Mouse (Mus musculus) thymus, postnatal 4 days (tissue): ENCODE data around the gene Egflam.

Experiments
- DNase-seq: peaks from one replicate; pipeline ENCODE4 v3.0.0; 2021

Egflam gene

GRCm38 (mm10) chr15:7290003-7290402, 108.2 kb downstream of the Egflam start:
- DNase-seq = no peak

GRCm38 (mm10) chr15:7289516-7289915, 108.7 kb downstream of the Egflam start:
- DNase-seq = no peak

- DNase-seq = no peak
Measured at GRCm38 (mm10) chr15:7288841-7289424, 109.3 kb downstream of the Egflam start.

GRCm38 (mm10) chr15:7287911-7288310, 110.3 kb downstream of the Egflam start:
- no peak for DNase-seq

GRCm38 (mm10) chr15:7281579-7281978, 116.6 kb downstream of the Egflam start:
- DNase-seq = no peak

GRCm38 (mm10) chr15:7263822-7264221, 134.4 kb downstream of the Egflam start:
- peak; percentile 77 for DNase-seq

GRCm38 (mm10) chr15:7263339-7263738, 134.9 kb downstream of the Egflam start:
- DNase-seq = no peak

- no peak for DNase-seq
Measured at GRCm38 (mm10) chr15:7261371-7261770, 136.8 kb downstream of the Egflam start.

- no peak for DNase-seq
Measured at GRCm38 (mm10) chr15:7256577-7256976, 141.6 kb downstream of the Egflam start.

- DNase-seq = no peak
Measured at GRCm38 (mm10) chr15:7253326-7253725, 144.9 kb downstream of the Egflam start.

GRCm38 (mm10) chr15:7252106-7252636, 146.0 kb downstream of the Egflam start:
- no peak for DNase-seq

GRCm38 (mm10) chr15:7251042-7251441, 147.2 kb downstream of the Egflam start:
- no peak for DNase-seq

GRCm38 (mm10) chr15:7249216-7249615, 149.0 kb downstream of the Egflam start:
- DNase-seq = no peak

GRCm38 (mm10) chr15:7247321-7247720, 150.9 kb downstream of the Egflam start:
- no peak for DNase-seq

GRCm38 (mm10) chr15:7242161-7242850, 155.9 kb downstream of the Egflam start:
- no peak for DNase-seq

- no peak for DNase-seq
Measured at GRCm38 (mm10) chr15:7240950-7241349, 157.2 kb downstream of the Egflam start.

- no peak for DNase-seq
Measured at GRCm38 (mm10) chr15:7239904-7240303, 158.3 kb downstream of the Egflam start.

- no peak for DNase-seq
Measured at GRCm38 (mm10) chr15:7233393-7234090, 164.7 kb downstream of the Egflam start.

- peak; percentile 71 for DNase-seq
Measured at GRCm38 (mm10) chr15:7226225-7226624, 172.0 kb downstream of the Egflam start.

GRCm38 (mm10) chr15:7224151-7224775, 173.9 kb downstream of the Egflam start:
- no peak for DNase-seq

- no peak for DNase-seq
Measured at GRCm38 (mm10) chr15:7222809-7223208, 175.4 kb downstream of the Egflam start.

GRCm38 (mm10) chr15:7217273-7217598, 181.0 kb downstream of the Egflam start:
- no peak for DNase-seq

GRCm38 (mm10) chr15:7216581-7217272, 181.5 kb downstream of the Egflam start:
- peak; percentile 12 for DNase-seq
